Mouse (Mus musculus): Measurements from ENCODE around the gene Arcn1. TPM values are rescaled to one million over a fixed set of nuclear protein-coding genes. Genes with fewer than 3 reads are reported as not detected.
A peak's percentile ranks its signal among the peaks of the same experiment; 100 is the strongest.

The Arcn1 gene
- polyA plus RNA-seq, 1 experiment from 2014 or later: 198 TPM

GRCm38 (mm10) chr9:44735886-44736285, 31.8 kb downstream of the Arcn1 start:
- no peaks in the 10 kb centered on the region for H3K9me3 ChIP-seq (ENCODE audit: control insufficient read depth, low read length)
- 72% methylated on average over 6 of the region's 6 CpGs for WGBS
- H3K36me3 ChIP-seq (ENCODE audit: control insufficient read depth, insufficient read depth, low read length): no peaks in the 10 kb centered on the region
- H3K27me3 ChIP-seq (ENCODE audit: control insufficient read depth, insufficient read depth, low read length): peaks cover 8% of the 10 kb centered on the region; the same call in 1 of the 2 replicates
- H3K27ac ChIP-seq (ENCODE audit: low read depth, low read length): no peak overlapping the region
- no peak overlapping the region for H3K4me3 ChIP-seq (ENCODE audit: low read depth, low read length)
- peaks cover 5% of the 10 kb centered on the region for H3K4me1 ChIP-seq (replicated peaks; ENCODE audit: control insufficient read depth, insufficient read depth, low read length)
- no peak for ATAC-seq (ENCODE audit: low FRiP score)
- H3K9ac ChIP-seq (ENCODE audit: low read depth, low read length): no peak overlapping the region
- H3K4me2 ChIP-seq (replicated peaks; ENCODE audit: low read depth, low read length): no peak overlapping the region
- no peak for DNase-seq (ENCODE audit: low spot score)

GRCm38 (mm10) chr9:44734524-44735494, 32.8 kb downstream of the Arcn1 start, which contains the start of gene Phldb1:
Gene Phldb1, minus strand, starts transcription at chr9:44735198.
- H3K36me3 ChIP-seq (ENCODE audit: control insufficient read depth, insufficient read depth, low read length): no peaks in the 10 kb centered on the region
- DNase-seq (ENCODE audit: low spot score) (peak; percentile 78), ATAC-seq (ENCODE audit: low FRiP score) (peak; percentile 77)
- no peak within 1 kb of the TSS for H3K27ac ChIP-seq (ENCODE audit: low read depth, low read length)
- peak within 1 kb of the TSS; percentile 71 for H3K9ac ChIP-seq (ENCODE audit: low read depth, low read length)
- H3K4me1 ChIP-seq (replicated peaks; ENCODE audit: control insufficient read depth, insufficient read depth, low read length): peaks cover 5% of the 10 kb centered on the region
- H3K4me2 ChIP-seq (replicated peaks; ENCODE audit: low read depth, low read length): peak within 1 kb of the TSS; percentile 100
- under 1% methylated on average over 47 of the region's 47 CpGs for WGBS
- H3K27me3 ChIP-seq (ENCODE audit: control insufficient read depth, insufficient read depth, low read length): peaks cover 8% of the 10 kb centered on the region; the same call in 1 of the 2 replicates
- peak within 1 kb of the TSS; percentile 63 for H3K4me3 ChIP-seq (ENCODE audit: low read depth, low read length)
- H3K9me3 ChIP-seq (ENCODE audit: control insufficient read depth, low read length): no peaks in the 10 kb centered on the region

GRCm38 (mm10) chr9:44733671-44734523, 33.7 kb downstream of the Arcn1 start:
- under 1% methylated on average over 76 of the region's 79 CpGs for WGBS

GRCm38 (mm10) chr9:44732921-44733530, 34.6 kb downstream of the Arcn1 start:
- Histone ChIP-seq H3K27me3 (ENCODE audit: control insufficient read depth, insufficient read depth, low read length) (peaks cover 8% of the 10 kb centered on the region; the same call in 1 of the 2 replicates), H3K4me1 (replicated peaks; ENCODE audit: control insufficient read depth, insufficient read depth, low read length) (peaks cover 5% of the 10 kb centered on the region), H3K4me2 (replicated peaks; ENCODE audit: low read depth, low read length) (peak overlapping the region; percentile 100), H3K27ac (ENCODE audit: low read depth, low read length) (peak overlapping the region; percentile 24; the same call in 1 of the 2 replicates), H3K36me3 (ENCODE audit: control insufficient read depth, insufficient read depth, low read length) (no peaks in the 10 kb centered on the region), H3K9me3 (ENCODE audit: control insufficient read depth, low read length) (no peaks in the 10 kb centered on the region), H3K9ac (ENCODE audit: low read depth, low read length) (peak overlapping the region; percentile 71), H3K4me3 (ENCODE audit: low read depth, low read length) (peak overlapping the region; percentile 63)
- DNase-seq (ENCODE audit: low spot score) (no peak), ATAC-seq (ENCODE audit: low FRiP score) (no peak)
- 50% methylated on average over 12 of the region's 12 CpGs for WGBS

More at GRCm38 (mm10) chr9:44733671-44734523, 33.7 kb downstream of the Arcn1 start:
- DNase-seq (ENCODE audit: low spot score) (peak; percentile 53), ATAC-seq (ENCODE audit: low FRiP score) (peak; percentile 45)
- no peaks in the 10 kb centered on the region for H3K9me3 ChIP-seq (ENCODE audit: control insufficient read depth, low read length)
- peaks cover 5% of the 10 kb centered on the region for H3K4me1 ChIP-seq (replicated peaks; ENCODE audit: control insufficient read depth, insufficient read depth, low read length)
- H3K9ac ChIP-seq (ENCODE audit: low read depth, low read length): peak overlapping the region; percentile 71
- no peaks in the 10 kb centered on the region for H3K36me3 ChIP-seq (ENCODE audit: control insufficient read depth, insufficient read depth, low read length)
- peak overlapping the region; percentile 63 for H3K4me3 ChIP-seq (ENCODE audit: low read depth, low read length)
- peak overlapping the region; percentile 24; the same call in 1 of the 2 replicates for H3K27ac ChIP-seq (ENCODE audit: low read depth, low read length)
- peak overlapping the region; percentile 100 for H3K4me2 ChIP-seq (replicated peaks; ENCODE audit: low read depth, low read length)
- peaks cover 8% of the 10 kb centered on the region; the same call in 1 of the 2 replicates for H3K27me3 ChIP-seq (ENCODE audit: control insufficient read depth, insufficient read depth, low read length)

GRCm38 (mm10) chr9:44732130-44732549, 35.5 kb downstream of the Arcn1 start:
- DNase-seq (ENCODE audit: low spot score): no peak
- 68% methylated on average over 5 of the region's 5 CpGs for WGBS
- H3K9ac ChIP-seq (ENCODE audit: low read depth, low read length): no peak overlapping the region
- peaks cover 5% of the 10 kb centered on the region for H3K4me1 ChIP-seq (replicated peaks; ENCODE audit: control insufficient read depth, insufficient read depth, low read length)
- H3K9me3 ChIP-seq (ENCODE audit: control insufficient read depth, low read length): no peaks in the 10 kb centered on the region
- no peak overlapping the region for H3K4me3 ChIP-seq (ENCODE audit: low read depth, low read length)
- no peak overlapping the region for H3K27ac ChIP-seq (ENCODE audit: low read depth, low read length)
- peaks cover 8% of the 10 kb centered on the region; the same call in 1 of the 2 replicates for H3K27me3 ChIP-seq (ENCODE audit: control insufficient read depth, insufficient read depth, low read length)
- H3K36me3 ChIP-seq (ENCODE audit: control insufficient read depth, insufficient read depth, low read length): no peaks in the 10 kb centered on the region
- no peak overlapping the region for H3K4me2 ChIP-seq (replicated peaks; ENCODE audit: low read depth, low read length)
- ATAC-seq (ENCODE audit: low FRiP score): no peak

- Histone ChIP-seq H3K27me3 (ENCODE audit: control insufficient read depth, insufficient read depth, low read length) (no peaks in the 10 kb centered on the region), H3K4me1 (replicated peaks; ENCODE audit: control insufficient read depth, insufficient read depth, low read length) (peaks cover 9% of the 10 kb centered on the region; the same call in 1 of the 2 replicates), H3K4me3 (ENCODE audit: low read depth, low read length) (no peak overlapping the region), H3K9me3 (ENCODE audit: control insufficient read depth, low read length) (no peaks in the 10 kb centered on the region), H3K36me3 (ENCODE audit: control insufficient read depth, insufficient read depth, low read length) (no peaks in the 10 kb centered on the region), H3K9ac (ENCODE audit: low read depth, low read length) (no peak overlapping the region), H3K27ac (ENCODE audit: low read depth, low read length) (no peak overlapping the region), H3K4me2 (replicated peaks; ENCODE audit: low read depth, low read length) (no peak overlapping the region)
- DNase-seq (ENCODE audit: low spot score) (no peak), ATAC-seq (ENCODE audit: low FRiP score) (no peak)
- 77% methylated on average over 5 of the region's 5 CpGs for WGBS
Measured at GRCm38 (mm10) chr9:44727441-44727840, 40.2 kb downstream of the Arcn1 start.

GRCm38 (mm10) chr9:44726431-44727146, 41.1 kb downstream of the Arcn1 start:
- 51% methylated on average over 10 of the region's 10 CpGs for WGBS
- Histone ChIP-seq H3K9me3 (ENCODE audit: control insufficient read depth, low read length) (no peaks in the 10 kb centered on the region), H3K4me2 (replicated peaks; ENCODE audit: low read depth, low read length) (no peak overlapping the region), H3K27me3 (ENCODE audit: control insufficient read depth, insufficient read depth, low read length) (no peaks in the 10 kb centered on the region), H3K9ac (ENCODE audit: low read depth, low read length) (peak overlapping the region; percentile 15; the same call in 1 of the 2 replicates), H3K4me1 (replicated peaks; ENCODE audit: control insufficient read depth, insufficient read depth, low read length) (peaks cover 11% of the 10 kb centered on the region; the same call in 1 of the 2 replicates), H3K27ac (ENCODE audit: low read depth, low read length) (peak overlapping the region; percentile 24), H3K4me3 (ENCODE audit: low read depth, low read length) (no peak overlapping the region), H3K36me3 (ENCODE audit: control insufficient read depth, insufficient read depth, low read length) (no peaks in the 10 kb centered on the region)
- DNase-seq (ENCODE audit: low spot score) (no peak), ATAC-seq (ENCODE audit: low FRiP score) (no peak)
